Mouse (Mus musculus) liver, embryonic 16.5 days (tissue): ENCODE data around the gene Opcml. TPM values are rescaled to one million over a fixed set of nuclear protein-coding genes. Genes with fewer than 3 reads are reported as not detected.

Experiments used
- ATAC-seq: fragments of 200-750 bp; cut with Nextera tagmentation; 2 replicates; pipeline ENCODE4 v1.8.0; 2017; ENCODE audit warnings: low read depth, mild to moderate bottlenecking, moderate number of reproducible peaks, moderate library complexity
- H3K27ac ChIP-seq: fragments of 300-500 bp; sonication (generic); 2 replicates; pipeline ENCODE4 v1.5.1; 2014; ENCODE audit warnings: mild to moderate bottlenecking, low read length
- H3K27me3 ChIP-seq: fragments of 300-500 bp; sonication (generic); 2 replicates; pipeline ENCODE4 v1.6.1; 2014; ENCODE audit warnings: low read depth, low read length, mixed read lengths; ENCODE audit not compliant: control insufficient read depth, insufficient read depth
- H3K36me3 ChIP-seq: fragments of 300-500 bp; sonication (generic); 2 replicates; pipeline ENCODE4 v1.6.1; 2014; ENCODE audit warnings: mild to moderate bottlenecking; ENCODE audit not compliant: control insufficient read depth, insufficient read depth
- H3K4me1 ChIP-seq: fragments of 300-500 bp; sonication (generic); 2 replicates; pipeline ENCODE4 v1.6.1; 2014; ENCODE audit warnings: low read depth, low read length, mixed read lengths; ENCODE audit not compliant: control insufficient read depth
- H3K4me2 ChIP-seq: fragments of 300-500 bp; sonication (generic); 2 replicates; pipeline ENCODE4 v1.6.1; 2014; ENCODE audit warnings: low read depth, low read length, mixed read lengths
- H3K4me3 ChIP-seq: fragments of 300-500 bp; sonication (generic); 2 replicates; pipeline ENCODE4 v1.5.1; 2014; ENCODE audit warnings: low read depth, mild to moderate bottlenecking, low read length
- H3K9ac ChIP-seq: fragments of 300-500 bp; sonication (generic); 2 replicates; pipeline ENCODE4 v1.6.1; 2014; ENCODE audit warnings: low read depth, low read length
- H3K9me3 ChIP-seq: fragments of 300-500 bp; sonication (generic); replicated peaks from 2 replicates; pipeline ENCODE4 v1.6.1; 2016; ENCODE audit warnings: low read length; ENCODE audit not compliant: control insufficient read depth
- WGBS: fragments of 180-500 bp; shearing (Covaris S2); extraction: QIAGEN DNeasy Blood & Tissue Kit; methylation state at CpG from one replicate; pipeline ENCODE4 v1.1.7; 2014; ENCODE audit not compliant: insufficient replicate concordance; 5-methylcytosine and 5-hydroxymethylcytosine counted together
- polyA plus RNA-seq: library from polyadenylated mRNA; unstranded; fragments of >200 nt; fragmentation: Nextera tagmentation; extraction: Ambion mirVana; gene quantifications from 2 replicates; pipeline ENCODE4 v1.2.1, GENCODE M21; 2015

Opcml gene
- polyA plus RNA-seq, 1 experiment from 2014 or later: 0.26 TPM

DNA sequence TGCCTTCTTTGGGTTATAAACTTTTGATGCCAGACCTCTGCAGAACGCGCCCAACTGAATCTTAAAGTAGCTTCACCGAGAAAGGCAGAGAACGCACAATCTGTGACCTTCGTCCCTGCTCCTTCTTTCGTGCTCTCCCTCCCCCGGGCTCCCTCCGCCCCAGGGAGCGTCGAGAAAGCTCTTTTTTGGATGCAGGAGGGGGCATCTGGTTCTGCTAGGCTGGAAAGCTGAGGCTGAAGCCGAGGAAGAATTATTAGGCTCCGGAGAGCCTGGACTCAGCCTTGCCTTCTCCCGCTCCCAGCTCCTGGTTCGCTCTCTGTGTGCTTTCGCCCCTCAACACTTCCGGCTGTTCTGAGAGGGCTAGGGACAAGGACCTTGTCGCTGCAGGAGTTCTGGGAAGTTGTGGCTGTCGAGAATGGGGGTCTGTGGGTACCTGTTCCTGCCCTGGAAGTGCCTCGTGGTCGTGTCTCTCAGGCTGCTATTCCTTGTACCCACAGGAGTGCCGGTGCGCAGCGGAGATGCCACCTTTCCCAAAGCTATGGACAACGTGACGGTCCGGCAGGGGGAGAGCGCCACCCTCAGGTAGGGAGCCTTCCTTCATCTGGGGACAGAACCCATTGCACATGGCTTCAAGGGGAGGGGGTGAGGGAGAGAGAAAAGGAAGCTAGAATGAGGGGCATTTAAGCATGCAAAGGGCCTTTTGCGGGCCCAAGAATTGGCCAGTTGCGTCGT lies 613.4 kb downstream of the Opcml start:
- H3K9me3 ChIP-seq: no peaks in the 10 kb centered on the region
- no peaks in the 10 kb centered on the region for H3K36me3 ChIP-seq
- H3K9ac ChIP-seq: no peak overlapping the region
- H3K27ac ChIP-seq: no peak overlapping the region
- H3K4me1 ChIP-seq: no peaks in the 10 kb centered on the region
- 2% methylated on average over 28 of the region's 30 CpGs for WGBS
- ATAC-seq: no peak
- peaks cover 25% of the 10 kb centered on the region for H3K27me3 ChIP-seq
- no peak overlapping the region; the same call in 1 of the 2 replicates for H3K4me3 ChIP-seq
- no peak overlapping the region for H3K4me2 ChIP-seq

DNA sequence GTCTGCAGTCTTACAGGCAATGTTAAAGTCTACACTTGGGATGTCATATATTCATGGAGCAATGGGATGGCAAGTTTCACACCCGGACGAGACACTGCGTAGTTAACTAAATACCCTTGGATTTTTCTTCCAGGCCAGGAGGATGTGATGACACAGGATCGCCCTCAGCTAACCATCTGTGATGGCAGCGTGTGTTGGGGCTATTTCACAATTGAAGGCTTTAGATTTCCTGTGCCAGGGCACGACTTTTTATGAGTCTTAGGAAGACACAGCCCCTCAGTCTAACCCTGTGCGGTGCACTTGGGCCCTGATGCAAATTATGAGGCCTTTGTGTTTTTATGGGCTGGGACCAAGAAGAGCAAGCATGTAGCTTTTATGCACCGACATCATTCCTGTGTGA lies 614.0 kb downstream of the Opcml start:
- Histone ChIP-seq H3K9me3 (no peaks in the 10 kb centered on the region), H3K4me2 (no peak overlapping the region), H3K4me3 (no peak overlapping the region), H3K27ac (no peak overlapping the region), H3K9ac (no peak overlapping the region), H3K27me3 (peaks cover 25% of the 10 kb centered on the region), H3K36me3 (no peaks in the 10 kb centered on the region), H3K4me1 (no peaks in the 10 kb centered on the region)
- no peak for ATAC-seq
- 42% methylated on average over 8 of the region's 8 CpGs for WGBS

DNA sequence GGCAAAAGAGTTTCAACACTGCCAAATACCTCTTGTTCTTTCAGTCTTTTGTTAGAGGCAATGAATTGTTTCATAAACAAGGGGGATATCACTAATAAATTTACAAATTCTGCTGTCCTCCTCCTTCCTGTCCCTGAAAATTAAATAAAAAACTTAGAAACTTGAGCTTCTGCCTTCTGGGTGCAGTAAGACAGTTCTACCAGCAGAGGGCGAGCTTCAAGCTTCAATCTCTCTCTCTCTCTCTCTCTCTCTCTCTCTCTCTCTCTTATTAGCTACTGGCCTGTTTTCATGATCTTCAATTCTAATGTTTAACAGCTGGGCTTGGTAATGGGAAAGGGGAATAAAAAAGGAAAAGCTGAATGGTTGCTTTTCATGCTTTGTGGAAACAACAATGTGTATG lies 615.2 kb downstream of the Opcml start:
- 0% methylated on average over 1 of the region's 1 CpGs for WGBS
- peaks cover 25% of the 10 kb centered on the region for H3K27me3 ChIP-seq

DNA sequence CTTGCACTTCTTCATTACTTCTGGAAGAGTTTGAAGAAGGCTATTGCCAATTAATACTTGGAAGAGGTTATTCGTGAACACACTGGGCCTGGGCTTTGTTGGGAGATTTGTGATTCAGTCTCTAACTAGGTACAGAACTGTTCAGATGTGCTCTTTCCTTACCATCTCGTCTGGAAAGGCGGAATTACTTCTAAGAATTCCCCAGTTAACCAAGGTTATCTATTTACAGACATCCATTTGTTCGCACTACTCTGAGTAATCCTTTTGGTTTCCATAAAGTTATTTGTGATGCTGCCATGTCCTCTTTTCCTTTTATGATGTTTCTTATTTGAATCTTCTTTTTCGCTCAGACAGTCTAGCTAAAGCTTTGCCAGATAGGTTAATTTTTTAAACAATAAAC lies 630.2 kb downstream of the Opcml start:
- no peaks in the 10 kb centered on the region for H3K27me3 ChIP-seq
- ATAC-seq: no peak
- no peak overlapping the region for H3K4me3 ChIP-seq
- no peak overlapping the region for H3K27ac ChIP-seq
- 57% methylated on average over 5 of the region's 5 CpGs for WGBS
- H3K4me2 ChIP-seq: no peak overlapping the region
- H3K9ac ChIP-seq: no peak overlapping the region
- H3K4me1 ChIP-seq: no peaks in the 10 kb centered on the region
- no peaks in the 10 kb centered on the region for H3K9me3 ChIP-seq
- no peaks in the 10 kb centered on the region for H3K36me3 ChIP-seq

More for the DNA sequence above, 615.2 kb downstream of the Opcml start:
- ATAC-seq: no peak
- Histone ChIP-seq H3K4me1 (no peaks in the 10 kb centered on the region), H3K4me2 (no peak overlapping the region), H3K4me3 (no peak overlapping the region), H3K9ac (no peak overlapping the region), H3K36me3 (no peaks in the 10 kb centered on the region), H3K27ac (no peak overlapping the region), H3K9me3 (no peaks in the 10 kb centered on the region)

DNA sequence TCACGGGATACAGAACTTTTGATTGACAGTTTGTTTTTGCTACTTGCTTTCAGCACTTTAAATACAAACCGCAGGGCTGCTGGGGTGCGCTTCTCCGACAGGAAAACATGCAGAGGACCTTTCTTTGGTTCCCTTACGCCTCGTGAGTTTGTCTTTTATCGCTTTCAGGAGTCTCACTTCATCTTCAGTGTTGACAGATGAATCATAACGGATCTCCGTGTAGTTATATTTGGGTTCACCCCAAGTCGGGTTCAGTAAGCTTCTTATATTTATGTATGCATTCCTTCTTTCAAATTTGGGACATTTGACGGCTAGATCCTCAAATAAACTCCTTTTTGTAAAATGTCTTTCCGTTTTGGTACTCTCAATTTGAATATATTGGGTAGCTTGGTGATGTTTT lies 632.8 kb downstream of the Opcml start:
- Histone ChIP-seq H3K27ac (no peak overlapping the region), H3K4me1 (no peaks in the 10 kb centered on the region), H3K9me3 (no peaks in the 10 kb centered on the region), H3K4me3 (no peak overlapping the region), H3K4me2 (no peak overlapping the region), H3K27me3 (no peaks in the 10 kb centered on the region), H3K9ac (no peak overlapping the region), H3K36me3 (no peaks in the 10 kb centered on the region)
- ATAC-seq: no peak
- 48% methylated on average over 12 of the region's 12 CpGs for WGBS

DNA sequence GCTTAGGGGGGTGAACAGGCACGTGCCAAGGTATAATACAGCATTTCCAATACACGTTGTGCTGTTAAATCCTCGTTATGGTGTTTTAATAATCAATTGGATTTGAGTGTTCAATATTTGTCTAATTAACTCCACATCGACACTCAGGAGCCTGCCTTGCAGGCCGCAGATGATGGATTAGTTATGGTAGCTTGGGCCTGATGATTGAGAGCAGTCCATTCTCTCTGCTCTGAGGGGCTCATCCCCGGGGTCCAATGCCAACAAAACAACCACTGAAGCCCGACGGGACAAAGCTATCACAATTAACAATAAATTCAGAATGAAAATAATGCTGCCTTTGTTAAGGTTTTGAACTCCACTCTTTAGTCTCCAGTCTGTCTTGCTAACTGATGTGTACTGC lies 641.6 kb downstream of the Opcml start:
- Histone ChIP-seq H3K4me1 (no peaks in the 10 kb centered on the region), H3K4me2 (no peak overlapping the region), H3K27me3 (no peaks in the 10 kb centered on the region), H3K9ac (no peak overlapping the region), H3K27ac (no peak overlapping the region), H3K4me3 (no peak overlapping the region), H3K9me3 (no peaks in the 10 kb centered on the region), H3K36me3 (no peaks in the 10 kb centered on the region)
- ATAC-seq: no peak
- WGBS: 61% methylated on average over 8 of the region's 8 CpGs

DNA sequence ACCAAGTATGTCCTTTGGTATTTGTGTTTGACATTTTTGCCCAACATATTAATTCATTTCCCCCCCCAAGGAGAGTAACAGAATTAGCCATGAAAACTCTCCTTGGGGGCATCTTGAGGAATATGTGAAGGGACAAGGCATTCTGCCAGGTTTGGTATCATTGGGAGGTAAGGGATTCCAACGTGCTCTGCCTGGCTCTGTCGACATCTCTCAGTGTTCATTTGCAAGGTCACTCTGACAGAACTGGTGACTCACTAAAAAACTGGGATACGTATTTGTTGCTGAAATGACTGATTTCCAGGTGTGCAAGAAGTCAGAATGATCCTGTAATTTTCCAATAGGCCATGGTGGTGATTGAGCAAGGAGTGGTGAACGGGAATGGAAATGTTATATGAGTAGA lies 648.2 kb downstream of the Opcml start:
- H3K9ac ChIP-seq: no peak overlapping the region
- H3K9me3 ChIP-seq: no peaks in the 10 kb centered on the region
- H3K4me2 ChIP-seq: no peak overlapping the region
- no peak for ATAC-seq
- H3K4me1 ChIP-seq: no peaks in the 10 kb centered on the region
- no peaks in the 10 kb centered on the region for H3K36me3 ChIP-seq
- H3K4me3 ChIP-seq: no peak overlapping the region
- H3K27me3 ChIP-seq: no peaks in the 10 kb centered on the region
- H3K27ac ChIP-seq: no peak overlapping the region
- WGBS: 53% methylated on average over 4 of the region's 4 CpGs

DNA sequence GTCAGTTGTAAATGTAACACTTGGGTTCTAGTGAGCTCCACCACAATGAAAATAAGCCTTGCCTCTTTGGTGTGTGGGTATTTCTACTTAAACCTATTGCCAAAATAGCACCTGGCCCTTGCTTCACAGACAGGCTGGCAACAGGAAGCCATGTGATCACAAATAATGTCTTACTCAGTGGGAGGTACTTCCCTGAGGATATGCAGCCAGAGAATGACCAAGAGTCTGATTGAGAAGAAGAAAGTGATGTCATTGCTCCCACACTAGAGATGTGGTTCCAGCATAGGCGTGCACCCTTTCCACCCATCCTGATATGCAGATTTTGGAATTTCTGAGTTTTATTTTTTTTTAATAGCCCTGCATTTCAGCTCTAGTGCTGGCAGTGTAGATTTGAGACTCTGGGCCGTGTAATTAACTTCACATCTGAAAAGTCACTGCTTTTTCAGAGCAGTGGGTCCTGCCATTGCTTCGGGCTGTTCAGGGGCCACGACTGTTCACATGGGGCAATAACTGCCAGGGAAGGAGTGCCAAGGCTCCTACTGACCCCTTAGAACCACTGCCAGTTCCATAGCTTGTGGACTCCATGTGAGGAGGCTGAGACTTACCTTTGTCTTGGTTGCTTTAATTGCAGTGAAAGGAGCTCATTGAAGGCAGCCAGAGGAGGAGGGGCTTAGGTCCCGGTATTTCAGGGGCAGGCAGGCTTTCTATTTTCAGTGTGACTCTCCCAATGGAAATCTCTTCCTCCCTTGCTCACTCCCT lies 649.0 kb downstream of the Opcml start:
- H3K27ac ChIP-seq: no peak overlapping the region
- H3K4me1 ChIP-seq: no peaks in the 10 kb centered on the region
- H3K9me3 ChIP-seq: no peaks in the 10 kb centered on the region
- no peak overlapping the region for H3K9ac ChIP-seq
- 54% methylated on average over 5 of the region's 5 CpGs for WGBS
- H3K36me3 ChIP-seq: no peaks in the 10 kb centered on the region
- no peak for ATAC-seq
- no peaks in the 10 kb centered on the region for H3K27me3 ChIP-seq
- H3K4me2 ChIP-seq: no peak overlapping the region
- no peak overlapping the region for H3K4me3 ChIP-seq

DNA sequence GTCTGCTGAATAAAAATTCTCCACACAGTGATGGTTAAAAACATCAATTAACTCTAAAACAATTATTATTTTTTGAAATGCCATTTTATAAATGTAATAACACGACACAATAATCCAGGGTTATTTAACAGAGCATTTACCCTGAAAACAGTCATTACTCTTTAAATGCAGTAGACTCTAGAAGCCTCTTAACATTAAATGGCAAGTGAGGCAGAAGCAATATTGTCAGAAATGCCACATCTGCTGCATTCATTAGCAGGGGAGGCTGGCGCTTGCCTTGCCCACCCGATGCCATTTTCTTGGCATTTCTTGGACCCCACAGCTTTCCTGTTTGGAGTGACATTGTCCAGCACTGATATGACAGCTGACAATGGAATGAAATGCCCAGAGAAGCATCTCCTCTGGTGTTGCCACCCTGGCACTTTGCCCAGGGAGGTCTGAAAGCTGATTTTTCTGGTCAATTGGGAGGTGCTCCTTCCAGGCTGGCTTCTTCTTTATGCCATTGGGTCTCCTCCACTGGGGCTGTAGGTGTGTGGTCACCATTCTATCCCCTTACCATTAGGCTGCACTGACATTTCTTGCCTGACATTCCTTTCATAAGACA lies 649.7 kb downstream of the Opcml start:
- Histone ChIP-seq H3K9me3 (no peaks in the 10 kb centered on the region), H3K4me3 (no peak overlapping the region), H3K27ac (no peak overlapping the region), H3K36me3 (no peaks in the 10 kb centered on the region), H3K4me2 (no peak overlapping the region), H3K4me1 (no peaks in the 10 kb centered on the region), H3K9ac (no peak overlapping the region), H3K27me3 (no peaks in the 10 kb centered on the region)
- ATAC-seq: no peak
- WGBS: 70% methylated on average over 3 of the region's 3 CpGs
